Mouse (Mus musculus) ES-E14 (cell line): ENCODE data around the gene Mex3a. TPM values are rescaled to one million over a fixed set of nuclear protein-coding genes. Genes with fewer than 3 reads are reported as not detected.

Source experiments
- DNase-seq: peaks from one replicate; pipeline ENCODE4 v3.0.0-alpha.2; 2013; ENCODE audit warnings: low read depth, low spot score
- H3K27ac ChIP-seq: 2 replicates; pipeline ENCODE4 v1.5.1; 2012; ENCODE audit warnings: low read depth, mild to moderate bottlenecking, low read length, moderate library complexity, mixed read lengths; ENCODE audit not compliant: poor library complexity, insufficient read depth, severe bottlenecking
- H3K36me3 ChIP-seq: 2 replicates; pipeline ENCODE4 v1.6.1; 2012; ENCODE audit warnings: mild to moderate bottlenecking, low read length, moderate library complexity, mixed read lengths; ENCODE audit not compliant: control insufficient read depth, poor library complexity, insufficient read depth, severe bottlenecking
- H3K4me1 ChIP-seq, 2 experiments: fragments of 150-350 bp in 1 of 2; sonication (generic) in 1 of 2; 2 replicates each; pipeline ENCODE4 v1.6.1; 2012; ENCODE audit warnings: low read length in 2 of 2, mild to moderate bottlenecking in 1 of 2, mixed read lengths in 1 of 2; ENCODE audit not compliant: control insufficient read depth in 2 of 2, insufficient read depth in 2 of 2, poor library complexity in 1 of 2
- H3K4me3 ChIP-seq, 2 experiments: fragments of 150-350 bp in 1 of 2; sonication (generic) in 1 of 2; 2 replicates each; pipeline ENCODE4 v1.5.1; 2012; ENCODE audit warnings: low read length in 2 of 2, low read depth in 1 of 2, mild to moderate bottlenecking in 1 of 2, mixed read lengths in 1 of 2; ENCODE audit not compliant: insufficient read depth in 1 of 2, poor library complexity in 1 of 2, severe bottlenecking in 1 of 2
- H3K9ac ChIP-seq: 2 replicates; pipeline ENCODE4 v1.6.1; 2012; ENCODE audit warnings: low read depth, mild to moderate bottlenecking, low read length, mixed read lengths; ENCODE audit not compliant: poor library complexity, insufficient read depth, severe bottlenecking
- H3K9me3 ChIP-seq: fragments of 150-350 bp; sonication (generic); 2 replicates; pipeline ENCODE4 v1.6.1; 2012; ENCODE audit warnings: low read depth, mild to moderate bottlenecking, low read length; ENCODE audit not compliant: control insufficient read depth, insufficient read depth
- CHD2 ChIP-seq: IDR thresholded peaks from 2 replicates; pipeline ENCODE4 v1.6.1; 2014; ENCODE audit warnings: mild to moderate bottlenecking, low read depth, low read length, inconsistent platforms
- HCFC1 ChIP-seq: IDR thresholded peaks from 2 replicates; pipeline ENCODE4 v1.6.1; 2012; ENCODE audit warnings: low read length, inconsistent platforms, borderline replicate concordance; ENCODE audit not compliant: insufficient read depth
- MAFK ChIP-seq: IDR thresholded peaks from 2 replicates; pipeline ENCODE4 v1.6.1; 2014; ENCODE audit warnings: mild to moderate bottlenecking, low read depth, low read length, inconsistent platforms; ENCODE audit not compliant: insufficient read depth
- ZC3H11A ChIP-seq: IDR thresholded peaks from 2 replicates; pipeline ENCODE4 v1.6.1; 2012; ENCODE audit warnings: low read depth, mild to moderate bottlenecking, inconsistent platforms, low read length, borderline replicate concordance
- ZNF384 ChIP-seq: IDR thresholded peaks from 2 replicates; pipeline ENCODE4 v1.6.1; 2012; ENCODE audit warnings: low read depth, low read length, inconsistent platforms
- in situ Hi-C, 2 experiments: fragments of 600-800 bp; cut with MboI; formaldehyde crosslinking; loops; one replicate each; pipeline ENCODE4 v1.15.1; 2025; ENCODE audit warnings: low sequenced_read_pairs in 2 of 2, inconsistent platforms in 1 of 2; ENCODE audit not compliant: unreplicated experiment in 2 of 2
- total RNA-seq: library from RNA; depleted of rRNA; stranded (reverse); fragments of 300-350 nt; gene quantifications from 2 replicates; pipeline ENCODE4 v1.2.3, GENCODE M21; 2012

The Mex3a gene
- total RNA-seq, 1 experiment: 24.9 TPM

DNA sequence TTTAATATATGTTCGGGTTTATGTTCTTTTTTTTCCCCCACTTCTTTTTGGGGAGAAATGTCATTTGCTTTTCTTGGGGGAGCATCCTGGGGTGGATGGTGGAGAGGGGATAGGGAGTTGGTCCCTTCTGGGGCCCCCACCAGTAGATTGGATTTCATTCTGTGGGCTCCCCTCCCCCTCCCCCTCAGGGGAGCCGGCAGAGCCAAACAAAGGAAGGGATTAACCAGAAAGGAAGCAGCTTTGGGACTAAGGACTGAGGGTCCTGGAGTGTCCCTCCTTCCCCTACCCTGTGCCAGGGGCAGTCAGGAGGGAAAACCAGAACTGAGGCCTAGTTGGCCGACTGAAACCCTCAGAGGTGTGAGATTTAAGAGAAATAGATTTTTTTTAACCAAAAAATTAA is 7.2 kb downstream of the Mex3a start:
- Histone ChIP-seq H3K36me3 (peaks cover 25% of the 10 kb centered on the region), H3K4me3 (no peak overlapping the region), H3K9me3 (no peaks in the 10 kb centered on the region), H3K27ac (no peak overlapping the region; the same call in 1 of the 2 replicates), H3K4me1 (peaks cover 5 to 40% of the 10 kb centered on the region in 2 experiments), H3K9ac (no peak overlapping the region)
- TF ChIP-seq MAFK: no peak
- no peak for TF ChIP-seq HCFC1
- TF ChIP-seq ZC3H11A: no peak
- in situ Hi-C loops: no loop called here
- DNase-seq: no peak

DNA sequence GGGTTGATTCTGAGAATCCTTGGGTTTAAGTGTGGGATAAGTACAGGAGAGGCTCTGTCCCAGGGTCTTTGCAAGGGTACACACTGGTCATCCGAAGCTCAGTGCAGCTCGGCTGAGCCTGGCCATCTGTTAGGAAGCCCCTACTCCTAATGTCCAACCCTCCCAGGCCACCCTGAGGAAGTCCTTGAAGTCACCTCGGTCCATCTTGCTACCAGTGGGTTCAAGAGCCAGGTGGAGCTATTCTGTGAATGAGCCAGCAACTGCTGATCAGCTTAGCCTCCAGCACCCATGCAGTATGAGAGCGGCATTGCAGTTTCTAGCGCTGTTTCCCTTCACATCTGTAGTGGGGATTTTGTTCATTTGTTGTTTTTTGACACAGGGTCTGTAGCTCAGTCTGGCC is 7.9 kb downstream of the Mex3a start:
- H3K36me3 ChIP-seq: peaks cover 22% of the 10 kb centered on the region
- H3K9me3 ChIP-seq: no peaks in the 10 kb centered on the region
- peak overlapping the region; percentile 5; the same call in 1 of the 2 replicates for H3K9ac ChIP-seq
- peaks cover 5 to 38% of the 10 kb centered on the region in 2 experiments for H3K4me1 ChIP-seq
- in situ Hi-C loops: no loop called here
- no peak overlapping the region for H3K4me3 ChIP-seq
- TF ChIP-seq HCFC1: no peak
- no peak for TF ChIP-seq CHD2
- no peak for TF ChIP-seq MAFK
- TF ChIP-seq ZNF384: no peak
- TF ChIP-seq ZC3H11A: no peak
- DNase-seq: no peak
- H3K27ac ChIP-seq: peak overlapping the region; percentile 57; the same call in 1 of the 2 replicates

DNA sequence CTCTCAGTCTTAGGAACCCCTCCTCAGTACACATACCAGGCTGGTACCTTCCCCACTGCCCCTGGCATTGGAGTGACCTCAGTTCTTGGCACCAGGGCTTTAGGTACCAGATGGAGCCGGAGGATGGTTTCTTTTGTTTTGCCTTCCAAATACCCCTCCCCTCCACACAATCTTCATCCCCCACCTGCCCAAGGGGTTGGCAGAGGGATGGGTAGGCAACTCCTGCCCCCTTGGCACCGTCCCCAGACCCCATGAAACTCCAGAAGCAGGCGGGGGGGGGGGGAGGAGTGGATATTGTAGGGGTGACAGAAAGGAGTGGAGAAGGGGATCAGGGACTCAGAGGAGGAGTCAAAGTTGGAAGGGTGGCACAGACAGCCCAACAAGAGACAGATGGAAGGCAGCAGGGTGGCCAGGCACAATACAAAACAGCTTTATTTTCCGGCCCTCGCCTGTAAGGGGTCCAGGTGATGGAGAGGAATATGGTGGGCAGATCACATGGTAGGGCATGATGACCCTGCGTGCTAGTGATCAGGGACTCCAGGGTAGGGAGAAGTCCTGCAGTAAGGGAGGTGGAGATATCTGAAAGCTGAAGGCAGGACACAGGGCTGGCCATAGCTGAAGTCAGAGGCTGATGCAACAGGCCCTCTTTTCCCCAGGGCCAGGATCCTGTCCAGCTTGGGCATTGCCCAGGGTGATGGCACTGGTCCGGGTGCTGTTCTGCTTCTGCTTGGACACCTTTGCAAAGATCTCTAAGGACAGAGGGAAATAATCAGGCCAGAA is 9.6 kb downstream of the Mex3a start:
- Histone ChIP-seq H3K9me3 (no peaks in the 10 kb centered on the region), H3K4me3 (no peak overlapping the region), H3K36me3 (peaks cover 14% of the 10 kb centered on the region), H3K9ac (no peak overlapping the region), H3K4me1 (peaks cover 4 to 34% of the 10 kb centered on the region in 2 experiments), H3K27ac (no peak overlapping the region)
- TF ChIP-seq CHD2 (no peak), ZC3H11A (no peak), ZNF384 (no peak), HCFC1 (no peak), MAFK (no peak)
- in situ Hi-C loops: no loop called here
- no peak for DNase-seq

DNA sequence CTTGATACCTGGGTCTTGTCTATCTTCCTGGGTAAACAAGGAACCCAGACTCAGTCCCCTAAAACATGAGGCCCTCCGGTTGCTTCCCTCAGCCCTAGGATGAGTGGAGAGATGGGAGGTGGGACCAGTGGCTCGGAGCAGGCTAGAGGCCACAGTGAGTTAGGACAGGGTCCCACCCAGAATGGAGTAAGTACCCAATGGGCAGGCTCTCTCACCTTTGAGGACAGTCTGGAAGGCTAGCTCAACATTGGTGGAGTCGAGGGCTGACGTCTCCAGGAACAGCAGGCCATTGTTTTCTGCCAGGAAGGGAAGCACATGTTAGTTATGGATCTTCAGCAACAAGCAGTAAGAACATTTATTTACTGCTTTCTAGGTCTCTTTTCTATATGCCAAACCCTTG is 10.3 kb downstream of the Mex3a start:
- H3K27ac ChIP-seq: no peak overlapping the region
- no peak for TF ChIP-seq MAFK
- TF ChIP-seq ZC3H11A: no peak
- no peak for TF ChIP-seq CHD2
- no peak for TF ChIP-seq HCFC1
- H3K9me3 ChIP-seq: no peaks in the 10 kb centered on the region
- no peak for DNase-seq
- peaks cover 4 to 37% of the 10 kb centered on the region in 2 experiments for H3K4me1 ChIP-seq
- H3K4me3 ChIP-seq: no peak overlapping the region
- no peak overlapping the region for H3K9ac ChIP-seq
- in situ Hi-C loops: no loop called here
- peaks cover 8% of the 10 kb centered on the region for H3K36me3 ChIP-seq

DNA sequence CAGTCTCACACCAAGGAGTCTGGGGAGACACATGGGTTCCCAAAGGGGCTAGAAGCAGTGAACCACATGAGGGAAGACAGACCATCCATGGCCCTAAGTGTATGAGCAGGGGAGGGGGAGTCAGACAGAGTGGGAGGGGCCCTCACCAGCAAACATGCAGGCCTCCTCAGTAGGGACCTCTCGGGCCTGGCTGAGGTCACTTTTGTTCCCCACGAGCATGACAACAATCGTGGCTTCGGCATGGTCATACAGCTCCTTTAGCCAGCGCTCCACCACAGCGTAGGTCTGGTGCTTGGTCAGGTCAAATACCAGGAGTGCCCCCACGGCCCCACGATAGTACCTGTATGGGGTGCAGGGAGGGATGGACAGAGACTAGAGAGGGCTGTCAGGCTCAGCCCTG is 11.0 kb downstream of the Mex3a start:
- TF ChIP-seq MAFK (no peak), ZC3H11A (no peak), ZNF384 (no peak), CHD2 (no peak), HCFC1 (no peak)
- DNase-seq: no peak
- H3K27ac ChIP-seq: no peak overlapping the region
- H3K36me3 ChIP-seq: peaks cover 6% of the 10 kb centered on the region; the same call in 1 of the 2 replicates
- H3K4me1 ChIP-seq: peaks cover 4 to 41% of the 10 kb centered on the region in 2 experiments
- in situ Hi-C loops: no loop called here
- no peak overlapping the region for H3K4me3 ChIP-seq
- H3K9ac ChIP-seq: no peak overlapping the region
- no peaks in the 10 kb centered on the region for H3K9me3 ChIP-seq
